Mouse (Mus musculus): ENCODE results near the gene Rhobtb1.
A peak's percentile ranks its signal among the peaks of the same experiment; 100 is the strongest.

The Rhobtb1 gene

GRCm38 (mm10) chr10:69151045-69151444 is at the start of gene Rhobtb1:
Gene Rhobtb1 (plus strand): TSS chr10:69151434.
- DNase-seq (ENCODE audit: low spot score) = no peak

- DNase-seq (ENCODE audit: low spot score) = no peak
Measured at GRCm38 (mm10) chr10:69101988-69102387, 49.2 kb upstream of the Rhobtb1 start.

DNA sequence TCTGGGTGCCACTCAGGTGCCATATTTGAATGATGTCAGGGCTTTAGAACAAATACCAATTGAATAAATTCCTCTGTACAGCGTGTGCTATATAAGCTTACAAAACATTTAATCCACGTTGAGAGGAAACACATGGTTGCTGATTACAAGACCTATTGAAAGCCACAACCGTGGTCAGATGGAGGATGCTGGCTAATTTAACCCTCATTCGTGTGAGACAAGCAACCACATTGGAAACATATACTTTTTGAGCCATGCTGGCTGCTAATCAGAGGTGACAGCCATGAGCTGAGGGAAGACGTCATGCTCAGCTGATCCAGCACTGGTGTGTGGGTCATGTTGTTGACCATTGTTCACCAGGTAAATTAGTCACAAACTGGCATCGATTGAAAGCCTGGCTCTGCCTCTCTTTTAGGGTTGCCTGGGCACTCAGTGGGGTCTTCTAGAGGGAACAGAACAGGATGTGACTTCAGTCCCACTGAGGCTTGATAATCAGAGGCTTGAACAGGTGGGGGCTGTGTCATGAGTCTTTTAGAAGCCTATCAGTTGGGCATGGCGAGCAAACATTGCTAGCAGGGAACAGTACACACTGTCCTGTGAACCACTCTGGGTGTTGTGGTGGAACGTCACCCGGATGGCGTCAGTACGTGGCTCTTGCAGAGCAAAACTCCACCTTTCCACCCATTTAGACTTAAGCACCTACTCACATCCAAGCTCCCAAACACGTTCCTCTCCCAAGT is 46.9 kb upstream of the Rhobtb1 start:
- DNase-seq (ENCODE audit: low spot score) = no peak

DNA sequence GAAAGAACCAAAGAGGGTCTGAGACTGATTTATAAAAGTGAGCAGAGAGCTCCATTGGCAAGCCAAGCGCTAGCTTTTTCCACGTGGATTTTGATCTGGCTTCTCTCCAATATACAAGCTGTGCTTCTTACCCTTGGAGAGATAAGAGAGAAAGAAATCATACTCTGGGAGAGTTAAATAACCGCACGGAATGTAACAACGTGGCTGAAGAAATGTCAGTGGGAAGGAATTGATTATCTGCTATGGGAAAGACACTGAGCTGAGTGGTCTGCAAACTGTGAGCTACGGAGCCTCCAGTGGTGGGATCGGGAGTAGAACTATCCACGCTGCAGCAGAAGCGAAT is 46.4 kb upstream of the Rhobtb1 start:
- no peak for DNase-seq (ENCODE audit: low spot score)

DNA sequence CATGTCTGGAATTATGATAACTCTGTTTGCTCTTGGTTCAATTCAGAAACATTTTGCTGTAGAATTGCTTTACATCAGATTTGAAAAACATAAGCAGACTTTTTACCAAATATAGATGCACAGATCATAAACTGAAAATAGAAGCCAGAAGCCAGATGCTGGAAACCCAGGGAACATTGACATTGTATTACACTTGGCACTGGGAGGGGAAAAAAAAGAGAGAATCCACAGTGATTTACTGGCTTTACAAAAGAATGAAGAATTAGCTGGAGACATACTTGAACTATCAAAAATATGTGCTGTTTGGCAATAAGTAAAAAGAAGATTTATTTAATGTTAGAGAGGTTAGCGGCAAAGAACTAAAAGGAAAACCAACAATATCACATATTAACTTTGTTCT is 44.4 kb upstream of the Rhobtb1 start:
- no peak for DNase-seq (ENCODE audit: low spot score)

DNA sequence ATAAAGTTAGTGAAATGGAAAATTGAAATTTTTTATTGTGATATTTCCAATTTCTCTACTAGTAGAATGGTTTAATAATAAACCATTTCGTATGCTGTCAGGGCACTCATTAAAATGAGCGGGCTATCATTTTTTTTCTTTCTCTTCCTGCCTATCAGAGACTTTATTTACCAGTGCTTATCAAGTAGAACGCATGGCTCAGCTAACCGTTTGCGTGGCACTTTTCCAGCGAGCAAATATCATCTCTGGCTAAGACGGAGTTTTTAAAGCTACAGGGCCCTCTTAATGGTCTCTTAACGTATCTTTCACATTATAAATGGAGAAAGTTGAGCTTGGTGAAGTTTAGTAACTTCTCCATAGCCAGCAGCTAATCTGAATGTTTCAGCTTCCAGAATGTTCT is 44.0 kb upstream of the Rhobtb1 start:
- DNase-seq (ENCODE audit: low spot score) = peak; percentile 20

GRCm38 (mm10) chr10:69114384-69114783 is 36.9 kb upstream of the Rhobtb1 start:
- DNase-seq (ENCODE audit: low spot score) = no peak

GRCm38 (mm10) chr10:69117996-69118395 is 33.2 kb upstream of the Rhobtb1 start:
- DNase-seq (ENCODE audit: low spot score) = no peak

GRCm38 (mm10) chr10:69118893-69119292 is 32.3 kb upstream of the Rhobtb1 start:
- DNase-seq (ENCODE audit: low spot score) = no peak

DNA sequence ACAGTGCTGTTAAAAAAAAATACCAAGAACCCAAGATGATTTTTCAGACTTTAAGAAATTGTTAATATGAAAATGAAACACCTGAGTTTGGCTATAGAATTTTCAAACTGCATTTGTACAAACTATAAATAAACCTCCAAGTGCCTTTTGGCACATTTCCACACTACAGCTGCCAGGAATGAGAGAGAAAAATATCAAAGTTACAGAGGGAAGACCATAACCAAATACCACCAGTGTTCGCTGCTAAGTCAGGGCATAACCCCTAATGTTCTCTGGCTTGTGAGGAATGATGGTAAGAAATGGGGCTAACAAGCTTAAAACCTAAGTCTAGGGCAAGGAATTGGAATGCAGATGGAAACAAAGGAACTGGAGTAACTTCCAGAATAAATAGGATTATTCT is 31.8 kb upstream of the Rhobtb1 start:
- no peak for DNase-seq (ENCODE audit: low spot score)

- DNase-seq (ENCODE audit: low spot score) = no peak
Measured at GRCm38 (mm10) chr10:69126546-69126945, 24.7 kb upstream of the Rhobtb1 start.

- DNase-seq (ENCODE audit: low spot score) = no peak
Measured at GRCm38 (mm10) chr10:69128531-69128930, 22.7 kb upstream of the Rhobtb1 start.

- DNase-seq (ENCODE audit: low spot score) = no peak
Measured at GRCm38 (mm10) chr10:69130613-69131012, 20.6 kb upstream of the Rhobtb1 start.

GRCm38 (mm10) chr10:69134356-69134755 is 16.9 kb upstream of the Rhobtb1 start:
- DNase-seq (ENCODE audit: low spot score) = no peak

DNA sequence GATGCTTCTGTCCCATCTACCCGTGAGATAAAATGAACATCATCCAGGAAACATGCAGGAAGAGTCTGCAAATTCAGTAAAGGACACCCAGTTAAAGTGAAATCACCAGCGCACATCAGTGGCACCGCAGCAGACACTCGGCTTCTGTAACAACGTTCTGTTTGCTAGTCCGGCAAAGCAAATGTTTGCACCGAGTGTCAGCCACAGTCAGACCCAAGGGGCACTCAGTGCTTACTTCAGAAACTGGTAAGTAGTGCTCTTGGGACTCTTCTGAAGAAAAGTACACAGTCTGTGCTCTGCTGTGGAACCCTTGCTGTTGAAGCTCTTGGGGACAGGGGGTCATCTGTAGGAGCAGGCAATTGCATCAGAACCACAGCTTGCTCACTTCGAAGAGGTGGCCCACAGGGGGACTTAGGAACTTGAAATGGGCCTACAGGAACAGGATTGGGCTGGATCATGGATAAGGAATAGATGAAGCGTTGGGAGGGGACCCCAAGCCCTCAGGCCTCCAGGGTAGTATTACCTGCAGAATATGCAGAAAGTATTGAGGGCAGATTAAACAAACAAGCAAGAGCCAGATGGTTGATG is 14.9 kb upstream of the Rhobtb1 start:
- no peak for DNase-seq (ENCODE audit: low spot score)

DNA sequence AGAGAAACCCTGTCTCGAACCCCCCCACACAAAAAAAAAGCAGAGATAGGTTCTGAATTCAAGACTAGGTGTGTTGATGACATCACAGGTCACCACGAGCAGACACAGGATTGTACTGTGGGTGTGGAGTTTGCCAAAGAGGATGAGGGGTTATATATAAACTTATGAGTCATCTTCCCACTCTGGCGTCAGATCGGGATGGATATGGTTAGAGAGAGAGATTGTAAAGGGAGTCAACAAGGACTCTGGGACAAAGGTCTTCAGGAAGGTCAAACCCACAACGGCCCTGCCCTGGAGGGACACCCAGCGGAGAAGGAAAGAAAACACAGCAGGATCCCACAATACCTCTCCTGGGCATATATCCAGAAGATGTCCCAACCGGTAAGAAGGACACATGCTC is 2.0 kb upstream of the Rhobtb1 start:
- DNase-seq (ENCODE audit: low spot score) = no peak

DNA sequence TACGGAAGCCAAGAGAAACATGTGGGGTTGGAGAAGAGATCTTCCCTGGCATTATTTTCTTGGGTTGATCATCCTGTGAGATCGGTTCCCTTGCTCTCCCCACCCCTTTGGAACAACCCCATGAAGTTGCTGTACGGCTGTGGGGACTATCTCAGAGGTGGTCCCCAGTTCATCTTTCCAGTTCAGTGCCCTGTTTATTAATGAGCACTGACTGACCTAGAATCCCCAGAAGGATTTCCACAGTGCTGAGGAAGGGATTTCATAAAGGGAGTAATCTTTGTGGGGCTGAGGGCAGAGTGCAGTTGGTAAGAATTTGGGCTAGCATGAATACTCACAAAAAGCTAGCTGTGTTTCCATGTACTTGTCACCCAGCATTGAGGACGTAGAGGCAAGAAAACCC is 1.7 kb downstream of the Rhobtb1 start:
- no peak for DNase-seq (ENCODE audit: low spot score)

GRCm38 (mm10) chr10:69155428-69156175 is 4.4 kb downstream of the Rhobtb1 start:
- DNase-seq (ENCODE audit: low spot score) = no peak

GRCm38 (mm10) chr10:69156462-69156861 is 5.2 kb downstream of the Rhobtb1 start:
- no peak for DNase-seq (ENCODE audit: low spot score)

- DNase-seq (ENCODE audit: low spot score) = no peak
Measured at GRCm38 (mm10) chr10:69157471-69157870, 6.2 kb downstream of the Rhobtb1 start.

DNA sequence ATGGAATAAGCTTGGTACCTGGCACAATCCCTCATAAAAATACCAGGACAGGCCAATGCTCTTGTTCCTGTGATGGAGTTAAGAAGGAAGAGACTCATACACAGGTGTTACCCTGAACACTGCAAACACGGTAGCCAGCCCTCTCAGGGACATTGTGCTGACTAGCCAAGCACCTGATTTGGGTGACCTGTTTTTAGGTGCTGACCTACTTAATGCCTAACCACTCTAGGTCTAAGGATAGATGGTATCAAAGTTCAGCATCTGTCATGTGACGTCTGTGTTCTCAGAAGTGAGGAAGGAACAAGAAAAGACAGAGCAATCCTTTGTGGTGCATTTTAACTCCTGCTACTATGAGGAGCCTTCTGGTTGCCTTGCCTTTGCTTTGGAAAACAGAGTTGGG is 9.6 kb downstream of the Rhobtb1 start:
- DNase-seq (ENCODE audit: low spot score) = no peak

GRCm38 (mm10) chr10:69161503-69161902 is 10.3 kb downstream of the Rhobtb1 start:
- DNase-seq (ENCODE audit: low spot score) = no peak

DNA sequence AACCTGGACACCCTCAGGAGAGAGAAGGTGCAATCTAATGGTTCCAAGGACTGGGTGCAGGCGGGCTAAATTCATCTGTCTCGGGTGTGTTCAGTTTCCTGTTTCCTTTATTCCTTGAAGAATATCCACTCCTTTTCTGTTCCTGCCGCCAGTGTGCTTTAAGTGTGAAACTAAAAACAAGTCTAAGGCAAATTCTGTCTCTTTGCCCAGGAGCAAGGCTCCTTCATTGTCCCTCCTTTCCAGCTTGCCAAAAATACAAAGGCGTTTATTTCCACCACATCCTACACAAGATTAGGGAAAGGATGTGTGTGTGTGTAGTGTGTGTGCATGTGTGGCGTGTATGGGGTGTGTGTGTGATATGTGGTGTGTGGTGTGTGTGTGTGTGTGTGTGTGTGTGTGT is 11.3 kb downstream of the Rhobtb1 start:
- DNase-seq (ENCODE audit: low spot score) = no peak

Measured in ovary, adult 18-20 months (tissue).